ENCODE assay signal across 16 mouse cellular contexts in the genomic region with DNA sequence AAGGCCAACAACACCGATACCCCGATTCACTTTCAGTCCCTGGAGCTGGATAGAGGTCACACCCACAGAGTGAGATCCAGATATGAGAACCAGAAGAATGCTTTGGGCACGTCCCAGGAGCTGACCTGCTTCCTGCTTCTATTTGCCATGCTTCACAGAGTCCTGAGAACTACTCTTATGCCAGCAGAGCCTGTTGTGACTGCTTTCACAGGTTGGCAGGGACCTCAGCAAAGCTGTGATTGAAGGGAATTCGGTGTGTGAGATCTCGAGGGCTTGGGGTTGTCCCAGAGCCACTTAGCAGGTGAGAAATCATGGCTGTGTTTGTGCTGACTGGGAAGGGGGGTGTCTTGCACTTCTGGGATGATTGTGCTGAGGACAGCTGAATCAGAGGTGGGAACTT.
DNase-seq lines count a peak whose midpoint lies in the region; ATAC-seq lines count a peak whose summit lies in the region.
"Had no signal": no experiment of that assay in that cellular context is flagged by ENCODE, and none has a peak within 500 bp of the region (broad histone marks: within the 10 kb centered on the region; RNA-seq: fewer than 3 reads in every experiment).

No protein-coding gene starts in this region.

- H3K27me3 ChIP-seq in kidney, embryonic 15.5 days: no peaks in the 10 kb centered on the region
- H3K27me3 ChIP-seq: heart, embryonic 13.5 days; midbrain, embryonic 12.5 days had no signal

- H3K9me3 ChIP-seq in kidney, embryonic 15.5 days (replicated peaks): no peaks in the 10 kb centered on the region
- H3K9me3 ChIP-seq: heart, embryonic 13.5 days; midbrain, embryonic 12.5 days had no signal

- DNase-seq in kidney, adult 11 months: peak; percentile 33
- DNase-seq in ovary, postnatal 36 days (ENCODE audit: low spot score): peak; percentile 4
- no peak for DNase-seq in ovary, postnatal 10 days (ENCODE audit: low spot score)
- DNase-seq in cerebellum, adult 8-10 months: peak; percentile 10
- DNase-seq in spleen, adult 18-20 months: no peak
- DNase-seq in right cerebral cortex, postnatal 4 days: no peak
- DNase-seq: embryo, embryonic 11 days; gastrocnemius, postnatal 10 days; heart, adult 18-20 months; left cerebral cortex, postnatal 4 days; liver had no signal

- no peak overlapping the region for H3K4me2 ChIP-seq in kidney, embryonic 15.5 days
- H3K4me2 ChIP-seq: heart, embryonic 13.5 days; hindbrain, embryonic 14.5 days; midbrain, embryonic 12.5 days had no signal

- no peaks in the 10 kb centered on the region for H3K4me1 ChIP-seq in kidney, embryonic 15.5 days
- H3K4me1 ChIP-seq: heart, embryonic 13.5 days; midbrain, embryonic 12.5 days had no signal

- no peak overlapping the region for H3K4me3 ChIP-seq in kidney, embryonic 15.5 days (replicated peaks)
- H3K4me3 ChIP-seq: heart, embryonic 13.5 days; left cerebral cortex, adult 2 months; midbrain, embryonic 12.5 days had no signal

- no peak for ATAC-seq in kidney, embryonic 15.5 days (replicated peaks; ENCODE audit: low FRiP score)

- no peak overlapping the region for H3K9ac ChIP-seq in kidney, embryonic 15.5 days
- H3K9ac ChIP-seq: heart, embryonic 13.5 days; hindbrain, embryonic 14.5 days; midbrain, embryonic 12.5 days had no signal

- 70% methylated on average over 5 of the region's 5 CpGs for WGBS in kidney, embryonic 15.5 days

- H3K27ac ChIP-seq in kidney, embryonic 15.5 days: no peak overlapping the region
- H3K27ac ChIP-seq: heart, embryonic 13.5 days; hindbrain, embryonic 14.5 days; left cerebral cortex, adult 2 months; midbrain, embryonic 12.5 days had no signal

- H3K36me3 ChIP-seq in kidney, embryonic 15.5 days: no peaks in the 10 kb centered on the region
- H3K36me3 ChIP-seq: heart, embryonic 13.5 days; midbrain, embryonic 12.5 days had no signal

Comparison
In these comparisons a context has a peak if more than half of its experiments do, and no peak if none do; other contexts are left out.
1. DNase-seq: peak in kidney, adult 11 months (single experiment), ovary, postnatal 36 days (single experiment) and cerebellum, adult 8-10 months (single experiment); none in ovary, postnatal 10 days (single experiment), spleen, adult 18-20 months (0 of 2) and right cerebral cortex, postnatal 4 days (single experiment).